Mouse (Mus musculus) midbrain, embryonic 16.5 days (tissue): ENCODE measurements around the gene Uggt2. TPM values are rescaled to one million over a fixed set of nuclear protein-coding genes. Genes with fewer than 3 reads are reported as not detected.

Source experiments
- ATAC-seq: fragments of 200-750 bp; cut with Nextera tagmentation; 2 replicates; pipeline ENCODE4 v1.8.0; 2017; ENCODE audit warnings: moderate TSS enrichment
- H3K27ac ChIP-seq: fragments of 300-500 bp; sonication (generic); 2 replicates; pipeline ENCODE4 v1.5.1; 2014; ENCODE audit warnings: mild to moderate bottlenecking, low read length, mixed read lengths
- H3K27me3 ChIP-seq: fragments of 300-500 bp; sonication (generic); 2 replicates; pipeline ENCODE4 v1.6.1; 2014; ENCODE audit warnings: low read depth, low read length, mixed read lengths; ENCODE audit not compliant: control insufficient read depth, insufficient read depth
- H3K36me3 ChIP-seq: fragments of 300-500 bp; sonication (generic); 2 replicates; pipeline ENCODE4 v1.6.1; 2014; ENCODE audit warnings: mild to moderate bottlenecking, low read length, moderate library complexity, mixed read lengths; ENCODE audit not compliant: control insufficient read depth, insufficient read depth
- H3K4me1 ChIP-seq: fragments of 300-500 bp; sonication (generic); 2 replicates; pipeline ENCODE4 v1.6.1; 2014; ENCODE audit warnings: mild to moderate bottlenecking, low read length, mixed read lengths; ENCODE audit not compliant: control insufficient read depth, insufficient read depth
- H3K4me2 ChIP-seq: fragments of 300-500 bp; sonication (generic); 2 replicates; pipeline ENCODE4 v1.6.1; 2014; ENCODE audit warnings: mild to moderate bottlenecking, low read length, mixed read lengths
- H3K4me3 ChIP-seq: fragments of 300-500 bp; sonication (generic); 2 replicates; pipeline ENCODE4 v1.5.1; 2014; ENCODE audit warnings: low read depth, mild to moderate bottlenecking, low read length, moderate library complexity, mixed read lengths
- H3K9ac ChIP-seq: fragments of 300-500 bp; sonication (generic); 2 replicates; pipeline ENCODE4 v1.6.1; 2014; ENCODE audit warnings: low read depth, low read length, mixed read lengths
- H3K9me3 ChIP-seq: fragments of 300-500 bp; sonication (generic); replicated peaks from 2 replicates; pipeline ENCODE4 v1.6.1; 2014; ENCODE audit warnings: mild to moderate bottlenecking, low read length, mixed read lengths; ENCODE audit not compliant: control insufficient read depth, poor library complexity, severe bottlenecking
- WGBS: fragments of 180-500 bp; shearing (Covaris S2); extraction: QIAGEN DNeasy Blood & Tissue Kit; methylation state at CpG from one replicate; pipeline ENCODE4 v1.1.7; 2014; 5-methylcytosine and 5-hydroxymethylcytosine counted together
- polyA plus RNA-seq: library from polyadenylated mRNA; unstranded; fragments of >200 nt; fragmentation: Nextera tagmentation; extraction: Ambion mirVana; gene quantifications from 2 replicates; pipeline ENCODE4 v1.2.1, GENCODE M21; 2015

The Uggt2 gene
- polyA plus RNA-seq, 1 experiment from 2014 or later: 20.0 TPM

DNA sequence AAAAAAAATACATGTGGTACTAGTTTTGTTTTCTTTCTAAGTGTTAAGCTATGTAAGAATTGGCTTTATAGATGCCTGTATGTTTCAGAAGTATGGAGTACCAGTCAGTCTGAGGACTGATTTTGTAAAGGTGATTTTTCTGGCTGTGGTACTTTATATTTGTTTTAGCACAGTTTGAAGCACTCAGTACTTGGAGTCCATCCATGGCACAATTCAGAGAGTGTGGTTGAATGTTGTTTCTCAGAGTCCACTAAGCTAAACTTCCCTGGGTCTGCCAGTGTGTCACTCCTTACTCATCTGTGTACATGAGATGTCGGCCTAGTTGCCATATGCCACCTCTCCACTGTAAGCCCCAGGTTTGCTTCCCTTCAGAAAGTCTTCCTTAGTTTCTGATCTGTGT, 150.4 kb downstream of the Uggt2 start:
- Histone ChIP-seq H3K27me3 (no peaks in the 10 kb centered on the region), H3K27ac (no peak overlapping the region), H3K9me3 (no peaks in the 10 kb centered on the region), H3K4me2 (no peak overlapping the region), H3K9ac (no peak overlapping the region), H3K4me1 (no peaks in the 10 kb centered on the region), H3K4me3 (no peak overlapping the region), H3K36me3 (no peaks in the 10 kb centered on the region)
- ATAC-seq: no peak
- 88% methylated on average over 1 of the region's 1 CpGs for WGBS

DNA sequence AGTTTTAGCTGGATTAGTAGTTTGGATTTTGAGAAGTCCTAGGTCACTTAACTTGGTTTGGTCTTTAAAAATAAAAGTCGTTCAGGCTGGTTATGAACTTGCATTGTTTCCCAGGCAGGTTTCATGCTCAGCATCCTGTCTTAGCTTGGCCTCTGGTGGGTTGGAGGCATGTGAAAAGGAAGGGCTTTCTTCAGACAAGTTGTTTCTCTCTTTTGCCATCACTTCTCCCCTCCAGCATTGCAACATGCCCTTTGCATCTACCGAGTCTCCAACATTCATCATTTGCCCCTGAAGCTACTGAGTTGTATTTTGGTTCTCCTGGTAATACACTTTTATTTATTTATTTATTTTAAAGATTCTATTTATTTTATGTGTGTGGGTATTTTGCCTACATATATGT, 154.5 kb downstream of the Uggt2 start:
- H3K9me3 ChIP-seq: no peaks in the 10 kb centered on the region

DNA sequence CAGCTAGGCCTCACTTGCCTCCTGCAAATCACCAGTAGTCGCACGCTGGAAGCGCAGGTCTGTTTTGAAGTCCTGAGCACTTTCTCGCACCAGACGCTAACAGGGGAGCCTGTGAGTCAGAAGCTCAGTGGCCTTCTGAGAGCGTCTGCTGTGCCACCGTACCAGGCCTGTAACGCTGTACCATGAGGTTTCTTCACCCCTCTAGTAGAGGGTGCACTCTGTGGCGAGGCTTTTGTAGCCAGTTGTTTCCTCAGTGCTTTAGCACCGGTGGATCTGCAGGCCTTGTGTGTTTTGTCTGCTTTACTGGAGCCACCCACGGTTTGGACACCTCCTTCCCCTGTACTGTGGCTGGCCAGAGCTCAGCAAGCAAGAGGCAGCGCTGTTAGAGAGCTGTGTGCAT, 157.2 kb downstream of the Uggt2 start:
- no peak overlapping the region for H3K9ac ChIP-seq
- no peak overlapping the region for H3K4me3 ChIP-seq
- no peaks in the 10 kb centered on the region for H3K9me3 ChIP-seq
- no peak for ATAC-seq
- no peak overlapping the region for H3K4me2 ChIP-seq
- 41% methylated on average over 12 of the region's 12 CpGs for WGBS
- H3K27me3 ChIP-seq: no peaks in the 10 kb centered on the region
- H3K27ac ChIP-seq: no peak overlapping the region
- peaks cover 18% of the 10 kb centered on the region for H3K4me1 ChIP-seq
- H3K36me3 ChIP-seq: no peaks in the 10 kb centered on the region

More for the DNA sequence above, 154.5 kb downstream of the Uggt2 start:
- Histone ChIP-seq H3K9ac (no peak overlapping the region), H3K27me3 (no peaks in the 10 kb centered on the region), H3K4me2 (no peak overlapping the region), H3K4me1 (peaks cover 5% of the 10 kb centered on the region; the same call in 1 of the 2 replicates), H3K4me3 (no peak overlapping the region), H3K27ac (no peak overlapping the region), H3K36me3 (no peaks in the 10 kb centered on the region)
- ATAC-seq: no peak
- 90% methylated on average over 2 of the region's 2 CpGs for WGBS

DNA sequence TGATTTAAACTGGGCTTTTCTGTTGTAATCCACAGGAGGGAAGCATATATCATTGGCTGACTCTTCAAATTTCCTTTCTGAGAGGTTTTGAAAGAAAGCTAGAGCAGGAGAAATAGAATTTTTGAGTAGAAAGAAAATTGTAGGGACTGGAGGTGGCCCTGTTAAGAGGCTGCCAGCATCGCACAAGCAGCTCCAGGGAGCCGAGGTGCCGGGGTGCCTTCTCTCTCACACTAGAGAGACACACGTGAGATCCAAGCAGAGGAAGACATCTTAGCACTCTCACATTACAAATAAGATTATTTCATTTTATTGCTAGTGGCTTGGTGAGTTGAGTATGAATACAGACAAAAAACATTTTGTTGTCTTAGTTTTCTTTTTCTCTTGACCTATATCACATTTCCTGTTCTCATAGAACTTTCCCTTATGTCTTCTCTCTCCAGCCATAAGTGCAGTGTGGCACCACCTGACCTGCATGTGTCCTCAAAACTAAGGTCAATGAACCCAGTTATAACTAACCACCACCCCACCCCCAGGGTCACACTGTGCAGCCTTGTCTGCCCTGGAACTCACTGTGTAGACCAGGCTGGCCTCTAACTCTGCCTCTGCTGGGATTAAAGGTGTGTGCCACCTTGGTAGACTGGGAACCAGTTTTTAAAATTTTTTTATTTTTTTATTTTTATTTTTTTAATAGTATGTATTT, 158.3 kb downstream of the Uggt2 start:
- Histone ChIP-seq H3K9ac (no peak overlapping the region), H3K27ac (no peak overlapping the region), H3K36me3 (no peaks in the 10 kb centered on the region), H3K4me3 (no peak overlapping the region), H3K4me2 (no peak overlapping the region), H3K9me3 (no peaks in the 10 kb centered on the region), H3K27me3 (no peaks in the 10 kb centered on the region), H3K4me1 (peaks cover 18% of the 10 kb centered on the region)
- ATAC-seq: no peak
- WGBS: 68% methylated on average over 4 of the region's 4 CpGs

DNA sequence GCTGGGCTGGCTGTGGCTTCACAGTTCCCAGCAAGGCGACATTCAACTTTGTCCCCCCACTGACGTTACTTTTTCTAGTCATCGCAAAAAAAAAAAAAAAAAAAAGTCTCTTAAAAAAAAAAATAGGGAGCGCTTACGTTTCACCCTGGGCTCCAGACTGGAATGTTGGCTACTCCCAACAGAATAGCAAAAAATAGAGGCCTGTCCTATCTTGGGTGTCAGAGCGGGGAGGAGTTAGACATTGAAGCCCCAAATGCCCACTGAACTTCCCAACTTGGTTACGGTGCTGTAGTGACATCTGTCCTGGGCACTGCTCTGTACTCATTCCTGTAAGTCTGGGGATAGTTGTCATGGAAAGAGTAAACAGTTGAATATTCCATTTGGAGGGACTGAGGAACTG, 160.7 kb downstream of the Uggt2 start:
- no peak for ATAC-seq
- H3K4me1 ChIP-seq: peaks cover 18% of the 10 kb centered on the region
- no peak overlapping the region for H3K27ac ChIP-seq
- H3K36me3 ChIP-seq: no peaks in the 10 kb centered on the region
- H3K4me3 ChIP-seq: peak overlapping the region; percentile 100
- peak overlapping the region; percentile 99 for H3K9ac ChIP-seq
- WGBS: 2% methylated on average over 7 of the region's 7 CpGs
- H3K27me3 ChIP-seq: no peaks in the 10 kb centered on the region
- H3K4me2 ChIP-seq: peak overlapping the region; percentile 75
- no peaks in the 10 kb centered on the region for H3K9me3 ChIP-seq

DNA sequence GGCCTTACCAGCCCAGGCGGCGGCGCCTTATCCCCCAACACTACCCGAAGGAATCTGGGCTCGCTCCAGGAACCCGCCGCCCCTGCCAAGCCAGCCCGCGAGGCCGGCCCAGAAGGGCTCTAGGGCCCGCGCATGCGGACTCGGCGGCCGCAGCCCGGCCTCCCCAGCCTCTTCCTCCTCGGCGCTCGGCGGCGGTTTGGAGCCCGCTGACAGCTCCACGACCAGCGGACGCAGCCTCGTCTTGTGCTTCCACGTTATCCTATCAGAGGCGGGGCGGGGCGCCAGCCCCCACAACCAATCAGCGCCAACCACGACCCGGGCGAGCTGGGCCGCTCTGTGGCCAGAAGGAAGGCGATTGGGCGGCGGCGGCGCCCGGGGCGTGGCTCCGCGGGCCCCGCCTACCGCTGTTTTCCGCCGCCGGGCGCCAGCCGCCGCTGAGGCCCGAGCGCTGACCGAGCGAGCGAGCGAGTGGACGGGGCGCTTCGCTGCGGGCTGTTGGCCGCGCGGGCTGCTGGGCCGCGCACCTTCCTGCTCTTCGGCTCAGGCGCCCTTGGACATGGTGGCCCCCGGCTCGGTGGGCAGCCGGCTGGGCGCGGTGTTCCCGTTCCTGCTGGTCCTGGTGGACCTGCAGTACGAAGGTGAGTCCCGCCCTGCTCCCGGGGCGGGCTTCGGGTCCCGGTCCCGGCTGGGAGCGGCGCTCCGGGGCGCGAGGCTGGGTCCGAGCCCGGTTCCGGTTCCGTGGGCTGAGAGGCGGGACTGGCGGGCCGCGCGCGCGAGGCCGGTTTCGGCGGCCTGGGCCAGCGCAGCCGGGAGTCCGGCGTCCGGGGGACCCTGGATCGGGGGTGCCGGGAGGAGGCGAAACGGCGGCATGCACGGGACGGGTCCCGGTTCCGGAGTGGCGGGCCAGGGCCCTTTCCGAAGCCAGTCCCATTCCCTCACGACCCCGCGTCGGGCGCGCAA, 161.4 kb downstream of the Uggt2 start, which contains the start of gene Dnajc3:
Gene Dnajc3 (plus strand): TSS at position 444 of the 960 bp plus-strand sequence.
- Histone ChIP-seq H3K27me3 (no peaks in the 10 kb centered on the region), H3K4me2 (peak within 1 kb of the TSS; percentile 77), H3K9ac (peak within 1 kb of the TSS; percentile 99), H3K36me3 (no peaks in the 10 kb centered on the region), H3K27ac (peak within 1 kb of the TSS; percentile 88), H3K4me3 (peak within 1 kb of the TSS; percentile 100), H3K4me1 (peaks cover 18% of the 10 kb centered on the region), H3K9me3 (no peaks in the 10 kb centered on the region)
- peak; percentile 99 for ATAC-seq
- WGBS: 0% methylated on average over 96 of the region's 124 CpGs

DNA sequence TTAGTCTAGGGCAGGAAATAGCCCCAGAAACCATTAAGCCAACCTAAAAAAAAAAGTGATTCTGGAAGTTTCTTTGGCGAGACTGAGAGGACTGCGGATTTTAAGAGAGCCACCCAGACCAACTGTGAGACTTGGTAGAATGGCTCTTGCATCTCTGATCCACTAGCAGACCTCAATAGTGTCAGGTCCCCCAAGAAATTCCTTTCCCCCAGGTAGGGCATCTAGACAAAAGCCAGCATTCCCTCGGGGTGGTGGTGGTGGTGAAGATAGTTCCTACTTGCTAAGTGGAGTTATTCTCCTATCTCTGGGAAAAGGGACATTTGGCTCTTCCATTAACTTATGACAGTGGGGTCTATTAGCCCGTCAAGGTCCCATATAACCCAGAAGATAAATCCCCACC, 162.3 kb downstream of the Uggt2 start:
- Histone ChIP-seq H3K4me2 (peak overlapping the region; percentile 77), H3K9me3 (no peaks in the 10 kb centered on the region), H3K27ac (peak overlapping the region; percentile 84; the same call in 1 of the 2 replicates), H3K4me3 (peak overlapping the region; percentile 100), H3K4me1 (peaks cover 18% of the 10 kb centered on the region), H3K9ac (no peak overlapping the region; the same call in 1 of the 2 replicates), H3K36me3 (no peaks in the 10 kb centered on the region), H3K27me3 (no peaks in the 10 kb centered on the region)
- 29% methylated on average over 4 of the region's 4 CpGs for WGBS
- ATAC-seq: peak; percentile 18; the same call in 1 of the 2 replicates

DNA sequence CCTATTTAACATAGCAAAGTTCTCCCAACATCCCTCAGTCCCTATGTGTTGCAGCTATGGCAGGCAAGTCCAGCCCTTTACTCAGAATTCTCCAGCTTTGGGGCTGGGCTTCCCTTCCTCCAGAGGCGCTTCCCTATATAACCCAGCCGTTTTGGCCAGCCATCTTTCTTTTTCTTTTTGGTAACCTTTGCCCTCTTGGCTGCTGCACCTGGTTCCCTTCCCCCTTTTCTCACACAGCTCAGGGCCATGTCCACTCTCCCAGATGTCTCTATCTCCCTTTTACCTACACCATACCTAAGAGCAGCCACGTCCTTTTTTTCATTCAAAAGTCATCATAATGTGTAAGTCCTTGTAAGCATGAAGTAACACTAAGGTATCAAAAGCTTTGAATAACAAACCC, 163.0 kb downstream of the Uggt2 start:
- H3K36me3 ChIP-seq: no peaks in the 10 kb centered on the region
- H3K27ac ChIP-seq: no peak overlapping the region
- H3K4me3 ChIP-seq: no peak overlapping the region
- H3K9ac ChIP-seq: no peak overlapping the region
- no peaks in the 10 kb centered on the region for H3K9me3 ChIP-seq
- H3K4me1 ChIP-seq: peaks cover 18% of the 10 kb centered on the region
- H3K4me2 ChIP-seq: no peak overlapping the region
- ATAC-seq: no peak
- H3K27me3 ChIP-seq: no peaks in the 10 kb centered on the region
- WGBS: 63% methylated on average over 3 of the region's 3 CpGs
